Mouse (Mus musculus) Muller cell, postnatal 12 days (primary cell): ENCODE measurements around the gene Gan.
A peak's percentile ranks its signal among the peaks of the same experiment; 100 is the strongest.

Experiments used
- DNase-seq: peaks from one replicate; pipeline ENCODE4 v3.0.0-alpha.2; 2015; ENCODE audit errors: inconsistent ontology term

The Gan gene

DNA sequence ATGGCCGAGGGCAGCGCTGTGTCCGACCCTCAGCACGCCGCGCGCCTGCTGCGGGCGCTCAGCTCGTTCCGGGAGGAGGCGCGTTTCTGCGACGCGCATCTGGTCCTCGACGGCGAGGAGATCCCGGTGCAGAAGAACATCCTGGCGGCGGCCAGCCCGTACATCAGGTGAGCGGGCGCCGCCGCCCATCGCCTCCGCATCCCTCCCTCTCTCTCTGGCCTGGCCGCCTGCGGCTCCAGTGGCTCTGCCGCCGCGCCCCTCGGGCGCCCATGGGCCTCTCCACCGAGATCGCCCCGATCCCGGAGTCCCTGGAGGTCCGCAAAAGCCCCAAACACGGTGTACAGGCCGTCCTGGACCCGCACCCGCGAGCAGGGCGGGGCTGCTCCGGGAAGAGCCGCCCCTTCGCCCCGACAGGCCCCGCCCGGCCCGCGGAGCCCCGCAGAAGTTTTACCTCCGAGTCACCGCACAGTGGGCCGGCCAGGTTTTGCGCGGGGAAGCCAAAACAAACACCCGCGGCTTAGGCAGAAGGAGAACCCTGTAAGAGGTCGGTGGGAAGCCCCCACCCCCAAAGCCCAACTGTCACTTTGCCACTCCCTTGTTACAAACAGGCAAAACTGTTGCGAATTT, at the start of gene Gan:
Gan (plus strand) TSS at position 1 of the 627 bp plus-strand sequence.
- DNase-seq, result peak; percentile 67

DNA sequence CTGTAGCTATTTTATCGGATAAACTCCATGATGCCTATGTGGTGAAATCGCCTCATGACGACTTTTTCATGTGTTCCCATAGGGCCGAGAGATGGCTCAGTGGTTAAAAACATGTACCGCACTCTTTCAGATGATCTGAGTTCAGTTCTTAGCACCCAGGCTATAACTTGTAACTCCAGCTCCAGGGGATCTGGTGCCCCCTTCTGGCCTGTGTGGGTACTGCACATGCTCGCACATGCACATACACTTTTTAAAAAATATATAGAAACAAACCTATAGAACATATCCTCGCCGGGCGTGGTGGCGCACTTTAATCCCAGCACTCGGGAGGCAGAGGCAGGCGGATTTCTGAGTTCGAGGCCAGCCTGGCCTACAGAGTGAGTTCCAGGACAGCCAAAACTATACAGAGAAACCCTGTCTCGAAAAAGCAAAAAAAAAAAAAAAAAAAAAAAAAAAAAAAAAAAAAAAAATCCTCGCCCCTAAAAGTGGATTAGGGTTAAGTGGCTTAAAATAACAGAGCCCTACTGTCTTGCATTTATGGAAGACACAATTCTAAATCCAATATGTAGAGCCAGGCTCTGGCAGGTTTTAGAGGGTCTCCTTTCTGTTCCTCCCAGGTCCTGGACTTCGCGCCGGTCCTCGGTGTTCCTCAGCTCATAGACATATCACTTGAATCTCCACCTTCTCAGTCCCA, 48.8 kb upstream of the Gan start:
- DNase-seq, result no peak

DNA sequence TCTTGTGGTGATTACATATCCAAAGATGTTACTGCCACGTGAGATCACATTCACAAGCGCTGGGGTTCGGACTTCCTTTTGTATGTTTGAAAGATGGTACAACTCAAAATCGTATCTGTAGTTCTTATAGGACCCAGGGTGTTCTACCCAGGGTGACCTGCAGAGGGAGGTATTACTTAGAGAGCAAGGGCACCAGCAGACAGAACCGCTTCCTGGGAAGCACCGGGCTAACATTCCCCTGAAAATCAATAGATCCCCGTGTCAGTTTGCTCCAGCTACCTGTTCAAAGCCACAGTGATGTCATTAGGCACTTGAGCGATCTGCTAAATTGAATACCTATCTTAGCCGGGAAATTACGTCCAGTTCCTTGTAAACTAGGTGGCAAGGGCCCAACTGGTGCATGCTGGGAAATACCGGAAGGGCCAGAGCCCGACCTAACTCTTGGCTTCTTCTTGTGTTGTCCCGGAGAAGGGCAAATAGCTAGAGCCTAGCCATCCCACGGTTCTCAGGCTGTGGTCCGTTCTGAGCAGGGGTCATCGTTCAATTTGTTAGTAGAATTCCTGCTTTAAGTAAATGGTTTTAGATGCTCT, 48.0 kb upstream of the Gan start:
- DNase-seq, result peak; percentile 37

DNA sequence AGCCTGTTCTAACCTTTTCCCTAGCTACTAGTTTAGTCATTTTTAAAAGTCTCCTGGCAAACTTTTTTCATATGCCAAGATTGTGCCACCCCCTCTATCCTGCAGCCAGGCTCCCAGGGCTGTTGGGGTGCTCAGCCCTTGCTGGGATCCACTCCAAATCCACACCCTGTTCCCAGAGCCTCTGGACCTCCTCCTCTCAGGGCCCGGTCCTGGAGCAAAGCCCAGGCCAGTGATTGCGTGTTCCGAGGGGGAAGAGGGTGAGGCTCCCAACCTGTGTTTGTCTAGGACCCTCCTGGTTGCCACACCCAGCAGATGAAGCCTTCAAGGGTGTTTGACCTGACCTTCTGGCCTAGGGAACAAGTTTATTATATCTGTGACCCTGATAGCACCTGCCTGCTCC, 46.3 kb upstream of the Gan start:
- no peak for DNase-seq

DNA sequence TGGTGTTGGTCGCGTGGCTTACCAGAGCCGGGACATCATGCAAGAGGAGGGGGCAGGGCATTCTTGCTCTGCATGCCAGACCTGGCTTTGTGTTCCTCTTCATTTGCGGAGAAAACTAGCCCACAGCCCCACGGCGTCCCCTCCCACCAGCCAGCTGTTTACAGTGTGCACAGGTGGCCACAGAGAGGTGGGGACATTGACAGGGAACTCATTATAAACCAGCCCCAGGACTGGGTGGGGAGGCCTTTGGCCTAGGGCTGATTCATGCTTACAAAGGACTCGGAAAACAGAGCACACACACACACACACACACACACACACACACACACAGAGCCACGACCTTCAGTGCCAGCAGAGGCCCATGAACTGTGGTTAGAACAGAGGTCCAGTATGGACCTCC, 45.7 kb upstream of the Gan start:
- no peak for DNase-seq

DNA sequence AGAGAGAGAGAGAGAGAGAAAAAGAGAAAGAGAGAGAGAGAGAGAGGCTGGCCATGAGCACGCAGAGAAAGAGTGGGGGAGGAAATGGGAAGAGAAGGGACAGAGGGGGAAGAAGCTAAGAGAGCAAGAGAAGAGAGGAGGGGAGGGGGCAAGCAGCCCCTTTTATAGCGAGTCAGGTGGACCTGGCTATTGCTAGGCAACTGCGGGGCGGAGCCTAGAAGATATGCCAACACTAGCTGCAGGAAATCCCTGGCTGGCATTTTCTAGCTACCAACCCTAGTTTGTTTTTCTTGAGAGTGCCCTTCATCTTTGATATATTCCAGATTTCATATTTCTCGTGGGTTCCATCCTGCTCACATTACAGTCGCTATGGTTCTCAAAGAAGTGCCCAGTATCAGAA, 42.8 kb upstream of the Gan start:
- no peak for DNase-seq

DNA sequence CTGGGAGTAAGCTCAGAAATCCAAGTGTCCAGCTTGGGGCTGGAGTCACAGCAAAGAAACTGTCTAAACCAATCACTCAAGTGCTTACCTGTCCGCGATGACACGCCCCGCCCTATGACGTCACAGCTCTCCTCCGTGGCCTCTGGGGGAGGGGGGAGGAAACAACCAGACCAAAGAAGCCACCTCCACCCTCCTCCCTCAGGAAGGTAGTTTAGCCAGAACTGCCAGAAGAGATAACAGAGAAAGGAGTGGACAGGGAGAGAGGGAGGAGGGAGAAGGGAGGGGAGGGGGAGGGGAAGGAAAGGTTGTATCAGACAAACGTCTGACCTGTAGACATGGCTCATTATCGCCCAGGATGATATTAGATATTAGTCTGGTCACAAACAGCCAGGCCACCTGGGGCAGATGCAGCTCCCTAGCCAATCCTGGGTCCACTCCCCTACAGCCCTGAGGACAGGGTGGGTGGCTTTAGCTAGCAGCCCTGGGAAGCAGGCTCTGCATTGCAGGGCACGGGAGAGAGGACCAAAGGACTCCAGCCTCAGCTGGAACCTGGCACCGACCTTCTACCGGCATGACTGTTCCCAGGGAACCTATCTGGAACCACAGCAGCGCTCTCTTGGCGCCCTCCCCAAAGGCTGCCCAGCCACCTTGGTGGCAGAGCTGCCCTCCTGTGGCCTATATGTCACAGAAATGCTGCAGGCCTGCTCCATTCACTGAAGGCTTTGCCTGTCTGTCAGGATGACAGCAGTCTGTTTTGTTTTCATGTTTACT, 42.1 kb upstream of the Gan start:
- DNase-seq, result no peak

DNA sequence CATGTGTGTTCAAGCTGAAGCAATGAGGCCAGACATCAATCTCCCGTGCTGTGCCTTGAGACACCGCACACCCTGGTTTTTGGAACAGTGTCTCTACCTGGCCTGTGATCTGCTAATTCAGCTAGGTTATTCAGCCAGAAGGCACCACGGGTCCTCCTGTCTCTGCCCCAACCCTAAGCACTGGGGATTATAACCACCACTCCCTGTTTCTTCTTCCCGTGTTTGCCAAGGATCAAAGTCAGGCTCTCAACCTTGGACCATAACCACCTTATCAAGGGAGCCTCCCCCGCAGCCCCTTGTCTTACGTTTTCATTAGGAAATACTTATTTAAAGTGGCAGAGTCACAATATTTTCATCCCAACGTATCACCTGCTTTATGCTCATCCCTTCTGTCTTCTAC, 41.4 kb upstream of the Gan start:
- DNase-seq, result no peak

DNA sequence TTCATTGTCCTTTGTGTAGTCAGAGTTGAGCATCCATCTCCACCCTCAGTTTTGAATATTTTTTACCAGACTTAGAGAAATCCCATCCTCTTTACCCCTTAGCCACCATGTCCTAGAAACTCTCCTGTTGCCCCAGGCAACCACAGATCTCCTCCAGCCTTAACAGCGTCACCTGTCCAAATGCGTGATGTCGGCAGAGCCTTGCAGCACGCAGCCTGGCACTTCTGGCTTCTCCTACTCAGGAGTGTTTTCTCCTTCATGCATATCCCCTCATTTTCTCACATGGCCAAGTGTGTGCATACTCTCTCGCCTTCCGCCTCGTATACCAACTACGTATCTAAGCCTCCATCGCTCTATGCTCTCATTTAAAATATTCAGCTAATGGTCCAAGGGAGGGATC, 39.5 kb upstream of the Gan start:
- no peak for DNase-seq

DNA sequence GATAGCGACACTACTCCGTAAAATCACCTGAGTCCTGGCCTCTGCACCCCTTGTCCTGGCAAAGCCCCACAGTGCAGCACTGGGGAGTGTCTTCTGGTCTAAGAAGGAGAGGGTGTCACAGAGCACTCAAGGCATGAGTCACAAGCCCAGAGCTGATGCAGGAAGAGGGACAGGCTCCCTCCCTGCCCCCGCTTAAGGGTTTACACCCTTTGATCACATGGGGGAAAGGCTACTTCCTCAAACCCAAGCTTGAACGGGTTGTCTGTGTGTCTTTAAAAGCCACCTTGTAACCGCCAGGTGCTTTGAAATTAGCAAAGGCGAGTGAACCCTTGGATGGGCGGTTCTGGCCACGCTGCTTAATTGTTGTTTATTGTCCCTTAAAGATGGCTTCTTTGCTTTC, 36.7 kb upstream of the Gan start:
- no peak for DNase-seq

DNA sequence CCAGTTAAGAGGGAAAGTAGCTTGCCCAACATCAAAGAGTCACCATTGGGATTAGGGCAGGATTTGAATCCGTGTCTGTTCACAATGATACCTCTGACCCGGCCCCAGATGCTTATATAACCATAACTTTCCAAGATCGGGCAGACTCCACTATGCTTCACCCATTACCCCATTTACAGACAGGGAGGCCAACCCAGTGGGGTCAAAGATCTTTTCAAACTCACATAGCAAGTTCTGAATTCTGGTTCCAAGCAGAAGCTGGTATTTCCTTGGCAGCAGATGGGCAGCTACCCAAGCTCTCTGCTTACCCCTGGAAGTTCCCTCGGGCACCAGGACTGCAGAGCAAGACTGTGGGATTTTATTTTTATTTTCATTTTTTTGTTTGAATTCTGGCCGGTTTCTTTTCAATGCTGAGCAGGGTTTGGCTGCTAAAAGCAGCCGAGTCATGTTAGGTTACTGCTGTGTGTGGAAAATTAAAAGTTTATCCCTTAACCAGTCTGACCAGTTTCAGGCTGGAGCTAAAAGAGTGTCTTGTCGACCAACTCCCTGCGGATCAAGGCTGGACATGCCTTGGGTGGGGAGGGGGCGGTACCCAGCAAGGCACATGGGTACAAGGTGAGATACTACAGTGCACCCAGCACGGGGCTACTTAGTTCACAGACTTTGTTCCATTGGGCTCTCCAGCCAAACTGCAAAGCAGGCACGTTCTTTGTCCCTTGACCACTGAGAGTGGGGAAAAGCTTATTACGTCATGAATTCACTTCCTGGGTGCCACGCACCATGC, 33.9 kb upstream of the Gan start:
- no peak for DNase-seq

DNA sequence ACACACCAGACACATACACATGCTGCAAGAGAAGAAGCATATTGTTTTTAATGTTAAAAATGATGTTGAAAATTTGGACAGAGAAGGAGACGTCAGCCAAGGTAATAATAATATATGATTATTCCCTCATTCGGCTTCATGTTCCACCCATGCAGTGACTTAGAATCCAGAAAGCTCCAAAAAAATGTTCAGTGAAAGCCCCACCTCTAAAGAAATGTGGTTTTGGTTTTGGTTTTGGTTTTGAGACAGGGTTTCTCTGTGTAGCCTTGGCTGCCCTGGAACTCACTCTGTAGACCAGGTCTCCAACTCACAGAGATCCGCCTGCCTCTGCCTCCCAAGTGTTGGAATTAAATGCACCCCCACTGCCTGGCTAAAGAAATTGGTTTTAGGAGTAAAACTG, 32.1 kb upstream of the Gan start:
- DNase-seq, result no peak

DNA sequence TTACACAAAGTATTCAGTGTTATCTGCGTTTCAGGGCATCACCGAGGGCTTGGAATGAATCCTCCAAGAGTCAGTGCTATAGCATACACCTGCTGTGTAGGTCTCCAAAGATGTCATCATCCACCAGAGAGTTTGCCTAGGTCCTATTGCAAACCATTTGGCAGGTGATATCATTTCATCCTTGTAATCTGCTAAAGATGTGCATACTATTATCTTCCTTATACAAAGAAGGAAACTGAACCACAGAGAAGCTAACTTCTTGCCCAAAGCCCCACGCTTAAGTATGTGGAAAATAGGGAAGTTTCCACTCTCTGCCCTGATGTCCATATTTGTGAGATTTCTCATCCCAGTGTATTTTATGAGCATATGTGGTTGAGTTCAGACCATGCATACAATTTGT, 31.5 kb upstream of the Gan start:
- DNase-seq, result no peak

DNA sequence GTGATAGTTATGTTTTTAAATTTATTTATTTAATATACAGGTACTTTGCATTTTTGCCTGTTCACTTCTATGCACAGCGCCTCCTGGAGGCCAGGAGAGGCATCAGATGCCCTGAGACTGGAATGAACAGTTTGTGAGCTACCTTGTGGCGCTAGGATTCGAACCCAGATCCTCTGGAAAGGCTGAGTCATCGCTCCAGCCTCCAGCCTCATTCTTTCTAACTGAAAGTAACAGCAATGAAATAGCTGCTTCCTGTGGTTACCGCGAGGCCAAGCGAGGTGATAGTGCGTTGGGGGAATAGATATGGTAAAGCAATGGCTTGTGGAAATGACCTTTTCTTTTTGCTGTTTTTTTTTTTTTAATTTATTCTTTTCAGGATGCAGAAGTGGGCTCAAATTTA, 30.9 kb upstream of the Gan start:
- DNase-seq, result no peak

DNA sequence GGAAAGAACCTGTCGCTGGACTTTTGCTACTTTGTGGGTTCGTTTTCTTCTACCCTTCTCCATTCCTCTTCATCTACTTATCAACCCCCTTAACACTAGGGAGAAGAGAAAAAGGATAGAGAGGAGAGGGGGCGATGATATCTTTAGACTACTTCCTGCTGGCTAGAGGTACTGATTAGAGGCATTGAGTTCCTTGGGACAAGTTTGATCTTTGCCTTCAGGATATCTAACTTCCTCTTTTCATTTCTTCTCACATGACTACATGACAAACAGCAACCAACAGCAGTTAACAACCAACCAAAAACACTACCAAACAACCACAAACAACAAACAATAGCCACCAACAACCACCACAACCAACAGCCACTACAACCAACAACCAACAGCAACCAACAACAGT, 24.2 kb upstream of the Gan start:
- DNase-seq, result no peak

DNA sequence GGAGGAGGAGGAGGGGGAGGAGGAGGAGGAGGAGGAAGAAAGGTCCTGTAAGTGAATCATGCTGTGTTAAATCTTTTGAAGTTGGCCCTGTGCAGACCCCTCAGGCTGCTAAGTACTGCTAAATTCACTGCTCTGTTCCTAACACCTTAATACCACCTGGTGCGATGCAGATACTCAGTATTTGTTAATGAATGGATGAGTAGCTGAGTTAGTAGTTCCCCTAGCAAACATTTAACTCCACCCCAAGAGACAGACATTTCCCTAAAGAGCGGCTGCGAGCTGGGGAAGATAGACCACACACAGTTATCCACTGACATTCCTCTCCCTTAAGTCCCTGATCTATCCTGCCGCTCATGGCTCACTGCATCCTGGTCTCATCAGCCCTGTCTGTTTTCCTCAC, 21.6 kb upstream of the Gan start:
- no peak for DNase-seq

DNA sequence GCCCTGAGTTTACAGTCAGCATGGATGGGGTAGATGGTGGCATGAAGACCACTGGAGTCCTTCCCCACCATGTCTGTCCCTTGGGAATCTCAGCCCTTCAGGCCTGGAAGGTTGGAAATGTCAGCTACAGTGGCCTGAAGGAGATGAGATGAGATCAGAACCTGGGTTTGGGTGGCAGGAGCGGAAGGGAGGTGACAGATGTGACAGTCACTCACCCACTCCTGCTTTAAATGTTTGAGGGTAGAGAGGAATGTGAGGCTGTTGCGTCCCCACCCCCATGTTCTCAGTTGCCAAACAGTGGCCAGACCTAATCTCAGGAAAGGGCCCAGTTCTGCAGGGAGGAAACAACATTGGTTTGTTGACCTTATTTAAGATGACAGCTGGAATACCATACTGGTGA, 21.2 kb upstream of the Gan start:
- peak; percentile 45 for DNase-seq

DNA sequence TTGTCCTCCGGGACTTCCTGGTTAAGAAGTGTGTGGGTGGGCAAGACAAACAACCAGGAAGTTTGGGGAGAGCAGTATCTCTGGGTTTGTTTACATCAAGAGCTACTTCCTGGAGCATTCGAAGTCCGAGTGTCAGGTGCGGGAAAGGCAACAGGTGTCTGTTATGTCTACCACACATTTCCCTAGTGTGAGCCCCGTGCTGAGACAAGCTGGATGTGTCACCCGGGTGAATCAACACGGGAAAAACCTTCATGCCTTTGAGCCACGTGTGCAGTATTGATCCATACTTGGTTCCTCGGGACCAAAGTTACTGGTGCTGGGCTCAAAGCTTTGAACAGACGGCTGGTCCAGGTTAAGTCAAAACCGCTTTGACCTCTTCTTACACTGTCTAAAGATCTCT, 20.6 kb upstream of the Gan start:
- DNase-seq, result no peak

DNA sequence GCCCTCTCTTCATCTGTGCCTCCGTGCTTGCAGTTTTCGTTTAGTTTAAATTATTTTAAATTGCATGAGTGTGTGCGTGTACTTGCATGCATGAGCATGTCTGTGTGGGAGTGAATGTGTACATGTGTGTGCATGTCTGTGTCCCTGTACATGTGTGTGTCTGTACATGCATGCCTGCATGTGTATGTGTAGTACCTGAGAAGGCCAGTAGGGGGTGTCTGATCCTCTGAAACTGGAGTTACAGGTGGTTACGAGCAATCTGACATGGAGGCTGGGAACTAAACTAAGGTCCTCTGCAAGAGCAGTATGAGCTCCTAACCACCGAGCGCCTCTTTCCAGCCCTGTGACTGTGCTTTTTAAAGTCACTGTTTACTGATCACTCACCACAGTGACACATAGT, 9.4 kb upstream of the Gan start:
- no peak for DNase-seq

DNA sequence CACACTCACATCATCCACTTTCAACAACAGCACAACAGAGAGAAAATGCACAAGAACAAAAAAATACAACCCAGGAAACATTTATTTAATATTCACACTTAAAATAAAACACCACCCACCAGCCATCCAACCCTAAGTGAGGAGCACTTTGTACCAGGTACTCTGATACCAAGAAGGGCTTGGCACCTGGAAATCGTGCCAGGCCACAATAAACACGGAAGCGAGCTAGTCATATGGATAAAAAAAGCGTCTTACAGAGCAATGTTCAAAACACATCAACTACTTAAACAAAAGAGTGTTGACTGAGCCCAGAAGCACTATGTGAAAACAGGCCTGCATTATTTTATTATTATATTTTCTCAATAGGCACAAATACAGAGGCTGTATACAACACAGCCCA, 1.8 kb upstream of the Gan start:
- no peak for DNase-seq

DNA sequence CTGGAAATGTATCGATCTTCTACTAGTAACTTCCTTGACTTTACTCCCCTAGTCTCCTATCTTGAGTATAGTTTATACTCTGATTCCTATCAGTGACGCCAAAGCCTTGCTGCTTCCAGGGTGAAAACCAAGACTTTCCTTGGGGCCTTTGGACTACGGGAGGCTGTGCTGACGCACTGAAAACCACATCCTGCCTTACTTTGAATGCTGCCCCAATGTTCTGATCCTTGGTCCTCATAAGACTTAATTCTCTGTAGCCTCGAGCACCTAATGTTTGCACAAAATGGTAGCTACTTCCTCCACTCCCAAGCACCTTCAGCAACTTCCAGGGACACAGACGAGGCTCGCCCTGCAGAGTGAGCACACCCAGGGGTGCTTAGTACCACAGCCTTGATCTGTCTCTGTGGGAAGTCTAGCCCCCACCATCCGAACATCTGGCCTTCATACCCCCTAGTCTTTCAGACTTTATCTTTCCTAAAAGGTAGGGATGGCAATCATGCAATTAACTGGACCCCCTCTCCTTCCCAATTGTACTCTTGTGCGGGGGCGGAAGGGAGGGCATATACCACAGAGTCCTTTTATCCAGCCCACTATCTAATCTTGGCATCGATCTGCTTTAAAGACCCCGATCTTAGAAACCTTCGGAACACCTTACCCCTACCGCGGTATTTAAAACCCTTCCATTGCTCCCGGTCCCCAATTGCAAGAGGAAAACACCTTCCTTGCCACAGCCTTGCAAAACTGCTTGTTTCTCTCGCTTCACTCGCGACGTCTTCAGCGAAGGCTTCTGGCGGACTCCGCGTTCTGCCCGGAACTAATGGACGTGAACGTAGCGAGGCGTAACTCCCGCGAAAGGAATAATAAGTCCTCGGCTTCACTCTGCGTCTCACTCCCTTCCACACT, 818 bp upstream of the Gan start:
- DNase-seq, result peak; percentile 11
